9 mouse cellular contexts compared by ENCODE assay signal in genomic region chr13:23298445-23299232, GRCm38 (mm10). TPM values are rescaled to one million over a fixed set of nuclear protein-coding genes. Genes with fewer than 3 reads are reported as not detected.
DNase-seq lines count a peak whose midpoint lies in the region; ATAC-seq and TF ChIP-seq lines count a peak whose summit lies in the region.
"Had no signal": no experiment of that assay in that cellular context is flagged by ENCODE, and none has a peak within 500 bp of the region (broad histone marks: within the 10 kb centered on the region; RNA-seq: fewer than 3 reads in every experiment).

No protein-coding gene starts in this region.

- no peaks in the 10 kb centered on the region for H3K79me3 ChIP-seq in C2C12 (ENCODE audit: low read depth)

- no peaks in the 10 kb centered on the region for H3K9me3 ChIP-seq in heart, embryonic 11.5 days (replicated peaks; ENCODE audit: control insufficient read depth, low read length)
- no peaks in the 10 kb centered on the region for H3K9me3 ChIP-seq in embryonic facial prominence, embryonic 11.5 days (replicated peaks; ENCODE audit: control insufficient read depth, low read length)
- H3K9me3 ChIP-seq in intestine, embryonic 16.5 days (ENCODE audit: control insufficient read depth, low read length), result no peaks in the 10 kb centered on the region

- TF ChIP-seq POLR2A in myocyte (IDR thresholded peaks at IDR 0.05; ENCODE audit: insufficient read length, low read depth), result no peak

- ATAC-seq in heart, embryonic 11.5 days (replicated peaks; ENCODE audit: insufficient number of reproducible peaks, low FRiP score, low TSS enrichment), result peak; percentile 79
- peak; percentile 84 for ATAC-seq in embryonic facial prominence, embryonic 11.5 days (replicated peaks; ENCODE audit: insufficient number of reproducible peaks, low FRiP score, low TSS enrichment, low read depth)
- ATAC-seq in intestine, embryonic 16.5 days, result peak; percentile 92
- no peak for ATAC-seq in erythroid progenitor cell, adult 5-6 weeks (replicated peaks; ENCODE audit: low FRiP score, poor library complexity, severe bottlenecking)

- no peak overlapping the region for H3K27ac ChIP-seq in heart, embryonic 11.5 days (ENCODE audit: low read depth, low read length)
- no peak overlapping the region for H3K27ac ChIP-seq in embryonic facial prominence, embryonic 11.5 days (replicated peaks; ENCODE audit: low read depth, low read length)
- no peak overlapping the region for H3K27ac ChIP-seq in intestine, embryonic 16.5 days (ENCODE audit: low read length)

- H3K36me3 ChIP-seq in heart, embryonic 11.5 days (ENCODE audit: control insufficient read depth, insufficient read depth, low read length), result no peaks in the 10 kb centered on the region
- H3K36me3 ChIP-seq in C2C12 (ENCODE audit: control insufficient read depth, insufficient read depth) (no peaks in the 10 kb centered on the region), myocyte (ENCODE audit: control insufficient read depth, insufficient read depth) (no peaks in the 10 kb centered on the region)
- H3K36me3 ChIP-seq in embryonic facial prominence, embryonic 11.5 days (replicated peaks; ENCODE audit: control insufficient read depth, insufficient read depth, low read depth, low read length), result no peaks in the 10 kb centered on the region
- H3K36me3 ChIP-seq in intestine, embryonic 16.5 days (ENCODE audit: control insufficient read depth, insufficient read depth, low read length), result no peaks in the 10 kb centered on the region

- H3K4me3 ChIP-seq in heart, embryonic 11.5 days (ENCODE audit: low read depth, low read length), result peak overlapping the region; percentile 62
- H3K4me3 ChIP-seq in C2C12 (ENCODE audit: insufficient read depth, poor library complexity, severe bottlenecking) (peak overlapping the region; percentile 40), myocyte (peak overlapping the region; percentile 46)
- peak overlapping the region; percentile 49 for H3K4me3 ChIP-seq in embryonic facial prominence, embryonic 11.5 days (ENCODE audit: low read depth, low read length)
- peak overlapping the region; percentile 59 for H3K4me3 ChIP-seq in intestine, embryonic 16.5 days (ENCODE audit: low read length)

- 1% methylated on average over 21 of the region's 21 CpGs for WGBS in heart, embryonic 11.5 days (ENCODE audit: insufficient replicate concordance)
- 1% methylated on average over 21 of the region's 21 CpGs for WGBS in embryonic facial prominence, embryonic 11.5 days
- 6% methylated on average over 21 of the region's 21 CpGs for WGBS in intestine, embryonic 16.5 days

- H3K4me1 ChIP-seq in heart, embryonic 11.5 days (ENCODE audit: control insufficient read depth, insufficient read depth, low read length), result no peaks in the 10 kb centered on the region
- H3K4me1 ChIP-seq in embryonic facial prominence, embryonic 11.5 days (ENCODE audit: control insufficient read depth, insufficient read depth, low read length), result no peaks in the 10 kb centered on the region
- H3K4me1 ChIP-seq in intestine, embryonic 16.5 days (ENCODE audit: control insufficient read depth, insufficient read depth, low read length), result no peaks in the 10 kb centered on the region

- H3K9ac ChIP-seq in heart, embryonic 11.5 days (ENCODE audit: low read depth, low read length), result peak overlapping the region; percentile 64; the same call in 1 of the 2 replicates
- H3K9ac ChIP-seq in embryonic facial prominence, embryonic 11.5 days (replicated peaks; ENCODE audit: low read length), result no peak overlapping the region
- H3K9ac ChIP-seq in intestine, embryonic 16.5 days (ENCODE audit: low read depth, low read length), result no peak overlapping the region

- no peak for TF ChIP-seq CTCF in C2C12 (IDR thresholded peaks at IDR 0.05; ENCODE audit: control insufficient read depth, insufficient read depth, insufficient read length)

- H3K79me2 ChIP-seq in C2C12 (ENCODE audit: control insufficient read depth, insufficient read depth) (no peaks in the 10 kb centered on the region), myocyte (ENCODE audit: control insufficient read depth, insufficient read depth) (no peaks in the 10 kb centered on the region)

- DNase-seq in heart, adult 18-20 months, result no peak
- peak; percentile 81 for DNase-seq in embryonic facial prominence, embryonic 11.5 days (ENCODE audit: low spot score)
- DNase-seq in urinary bladder, postnatal 14 days (ENCODE audit: low spot score), result no peak

- no peaks in the 10 kb centered on the region for H3K27me3 ChIP-seq in heart, embryonic 11.5 days (ENCODE audit: control insufficient read depth, insufficient read depth, low read length)
- H3K27me3 ChIP-seq in C2C12 (ENCODE audit: control insufficient read depth, insufficient read depth, insufficient read length) (no peaks in the 10 kb centered on the region), myocyte (ENCODE audit: control insufficient read depth, insufficient read depth, insufficient read length) (no peaks in the 10 kb centered on the region)
- H3K27me3 ChIP-seq in embryonic facial prominence, embryonic 11.5 days (ENCODE audit: control insufficient read depth, insufficient read depth, low read length), result no peaks in the 10 kb centered on the region
- H3K27me3 ChIP-seq in intestine, embryonic 16.5 days (replicated peaks; ENCODE audit: control insufficient read depth, insufficient read depth, low read length), result no peaks in the 10 kb centered on the region

- peak overlapping the region; percentile 79 for H3K4me2 ChIP-seq in heart, embryonic 11.5 days
- peak overlapping the region; percentile 46; the same call in 1 of the 2 replicates for H3K4me2 ChIP-seq in embryonic facial prominence, embryonic 11.5 days (ENCODE audit: low read depth, low read length)
- peak overlapping the region; percentile 61 for H3K4me2 ChIP-seq in intestine, embryonic 16.5 days (ENCODE audit: low read depth, low read length)
- H3K4me2 ChIP-seq in myocyte (ENCODE audit: low read depth), result peak overlapping the region; percentile 86

- H3ac ChIP-seq in C2C12 (ENCODE audit: control insufficient read depth, insufficient read length, low read depth) (no peak overlapping the region), myocyte (ENCODE audit: control insufficient read depth, insufficient read length) (no peak overlapping the region)

TF ChIP-seq in C2C12, 6 proteins besides CTCF, POLR2A, EP300 and RAD21:
- TF ChIP-seq USF1 (IDR thresholded peaks at IDR 0.05; ENCODE audit: low read depth) (no peak), MAX (IDR thresholded peaks at IDR 0.05) (no peak), MYOG (IDR thresholded peaks at IDR 0.05; ENCODE audit: control insufficient read depth, extremely low read depth, insufficient read length) (no peak), FOSL1 (IDR thresholded peaks at IDR 0.05; ENCODE audit: insufficient read depth, low read length, poor library complexity, severe bottlenecking) (no peak), MYOD1 (IDR thresholded peaks at IDR 0.05; ENCODE audit: control insufficient read depth, insufficient read length, low read depth) (no peak), CEBPB (IDR thresholded peaks at IDR 0.05; ENCODE audit: low read depth) (no peak)

TF ChIP-seq in myocyte, 11 proteins besides CTCF, POLR2A, EP300 and RAD21:
- TF ChIP-seq SRF (IDR thresholded peaks at IDR 0.05; ENCODE audit: control insufficient read depth, insufficient read length, low read depth) (no peak), MAX (IDR thresholded peaks at IDR 0.05; ENCODE audit: low read depth) (no peak), CEBPB (IDR thresholded peaks at IDR 0.05; ENCODE audit: insufficient read depth, poor library complexity, severe bottlenecking) (no peak), MYOG (IDR thresholded peaks at IDR 0.05; ENCODE audit: control insufficient read depth in 1 of 3, insufficient read depth in 1 of 3, insufficient read length in 2 of 3, low read depth in 2 of 3) (no peak), MYOD1 (IDR thresholded peaks at IDR 0.05; ENCODE audit: control insufficient read depth in 1 of 3, insufficient read length in 2 of 3, low read depth in 2 of 3) (no peak)

RNA-seq across cellular contexts. Expression of gene Vmn1r223, which starts 51.7 kb away (rescaled TPM):
- not detected in 2 replicates for polyA plus RNA-seq in heart, embryonic 11.5 days (2014; fragmentation: Nextera tagmentation; extraction: Ambion mirVana)
- total RNA-seq in heart, adult 18-20 months (2021), result not detected
- polyA plus RNA-seq in C2C12 (2012; fragmentation: generic; extraction: Trizol), result not detected
- polyA plus RNA-seq in embryonic facial prominence, embryonic 11.5 days (2014; fragmentation: Nextera tagmentation; extraction: Ambion mirVana), result not detected in 2 replicates
- polyA plus RNA-seq in intestine, embryonic 16.5 days (2015; fragmentation: Nextera tagmentation; extraction: Ambion mirVana), result not detected in 2 replicates
- polyA plus RNA-seq in myocyte (2012; fragmentation: generic; extraction: Trizol), result not detected
- total RNA-seq in erythroid progenitor cell, adult 5-6 weeks (2015; ENCODE audit: low replicate concordance), result not detected in 2 replicates
- total RNA-seq in erythroid progenitor cell, adult 5-6 weeks (2017; ENCODE audit: low replicate concordance), result not detected in 2 replicates
- total RNA-seq: neutrophil, adult 5-6 weeks had no signal
